Mouse (Mus musculus) hindbrain, postnatal 0 days (tissue): ENCODE measurements at regions not wholly inside any gene's neighbourhood (a gene's known extent, or its start where the extent isn't known, plus 50 kb on each side); places are given as distances from the start of the nearest gene placed in this dataset.

ENCODE experiments used
- ATAC-seq: fragments of 200-750 bp; cut with Nextera tagmentation; 2 replicates; pipeline ENCODE4 v1.8.0; 2017; ENCODE audit warnings: mild to moderate bottlenecking, moderate TSS enrichment, moderate library complexity
- DNase-seq: peaks from one replicate; pipeline ENCODE4 v3.0.0-alpha.2; 2015; ENCODE audit warnings: low spot score
- H3K27ac ChIP-seq: fragments of 300-500 bp; sonication (generic); 2 replicates; pipeline ENCODE4 v1.5.1; 2014; ENCODE audit warnings: mild to moderate bottlenecking
- H3K27me3 ChIP-seq: fragments of 300-500 bp; sonication (generic); 2 replicates; pipeline ENCODE4 v1.6.1; 2014; ENCODE audit warnings: low read length, mixed read lengths; ENCODE audit not compliant: insufficient read depth
- H3K36me3 ChIP-seq: fragments of 300-500 bp; sonication (generic); 2 replicates; pipeline ENCODE4 v1.6.1; 2014; ENCODE audit warnings: low read length, mixed read lengths; ENCODE audit not compliant: insufficient read depth
- H3K4me1 ChIP-seq: fragments of 300-500 bp; sonication (generic); 2 replicates; pipeline ENCODE4 v1.6.1; 2014; ENCODE audit warnings: antibody characterized with exemption, low read length, mixed read lengths; ENCODE audit not compliant: insufficient read depth
- H3K4me2 ChIP-seq: fragments of 300-500 bp; sonication (generic); 2 replicates; pipeline ENCODE4 v1.6.1; 2014; ENCODE audit warnings: low read depth, mild to moderate bottlenecking, low read length, moderate library complexity, mixed read lengths
- H3K4me3 ChIP-seq: fragments of 300-500 bp; sonication (generic); 2 replicates; pipeline ENCODE4 v1.5.1; 2014; ENCODE audit warnings: low read length
- H3K9ac ChIP-seq: fragments of 300-500 bp; sonication (generic); replicated peaks from 2 replicates; pipeline ENCODE4 v1.6.1; 2014; ENCODE audit warnings: mild to moderate bottlenecking, low read length, moderate library complexity, mixed read lengths
- H3K9me3 ChIP-seq: fragments of 300-500 bp; sonication (generic); 2 replicates; pipeline ENCODE4 v1.6.1; 2016; ENCODE audit warnings: low read length, mixed read lengths
- CTCF ChIP-seq: IDR thresholded peaks from 2 replicates; pipeline ENCODE4 v1.5.1; 2016; ENCODE audit warnings: antibody characterized with exemption, control low read depth, low read depth
- WGBS: fragments of 180-500 bp; shearing (Covaris S2); extraction: QIAGEN DNeasy Blood & Tissue Kit; methylation state at CpG from one replicate; pipeline ENCODE4 v1.1.7; 2014; 5-methylcytosine and 5-hydroxymethylcytosine counted together

GRCm38 (mm10) chr15:51592511-51593498 is 2291.9 kb upstream of the Gm7489 start:
- DNase-seq: peak; percentile 3
- peak; percentile 43; the same call in 1 of the 2 replicates for ATAC-seq
- no peaks in the 10 kb centered on the region; the same call in 1 of the 2 replicates for H3K4me1 ChIP-seq
- H3K9ac ChIP-seq: no peak overlapping the region
- WGBS: 79% methylated on average over 13 of the region's 13 CpGs
- no peak overlapping the region for H3K4me2 ChIP-seq
- H3K27me3 ChIP-seq: no peaks in the 10 kb centered on the region; the same call in 1 of the 2 replicates
- no peaks in the 10 kb centered on the region for H3K36me3 ChIP-seq
- no peak for TF ChIP-seq CTCF
- H3K4me3 ChIP-seq: no peak overlapping the region
- H3K9me3 ChIP-seq: no peaks in the 10 kb centered on the region
- no peak overlapping the region for H3K27ac ChIP-seq

GRCm38 (mm10) chr15:51594060-51594459 is 2290.6 kb upstream of the Gm7489 start:
- DNase-seq: no peak
- no peak for TF ChIP-seq CTCF

GRCm38 (mm10) chr15:51595655-51596054 is 2289.1 kb upstream of the Gm7489 start:
- no peaks in the 10 kb centered on the region for H3K27me3 ChIP-seq
- H3K4me1 ChIP-seq: no peaks in the 10 kb centered on the region; the same call in 1 of the 2 replicates
- peak; percentile 38 for DNase-seq
- no peak overlapping the region for H3K4me3 ChIP-seq
- 80% methylated on average over 1 of the region's 1 CpGs for WGBS
- H3K9ac ChIP-seq: no peak overlapping the region
- peak; percentile 72 for TF ChIP-seq CTCF
- H3K4me2 ChIP-seq: no peak overlapping the region
- H3K9me3 ChIP-seq: no peaks in the 10 kb centered on the region
- H3K36me3 ChIP-seq: no peaks in the 10 kb centered on the region
- peak; percentile 21; the same call in 1 of the 2 replicates for ATAC-seq
- H3K27ac ChIP-seq: no peak overlapping the region

More at GRCm38 (mm10) chr15:51594060-51594459, 2290.6 kb upstream of the Gm7489 start:
- Histone ChIP-seq H3K27ac (no peak overlapping the region), H3K27me3 (no peaks in the 10 kb centered on the region; the same call in 1 of the 2 replicates), H3K4me2 (no peak overlapping the region), H3K36me3 (no peaks in the 10 kb centered on the region), H3K9me3 (no peaks in the 10 kb centered on the region), H3K9ac (no peak overlapping the region), H3K4me3 (no peak overlapping the region), H3K4me1 (no peaks in the 10 kb centered on the region; the same call in 1 of the 2 replicates)
- WGBS: 76% methylated on average over 5 of the region's 5 CpGs
- ATAC-seq: no peak

GRCm38 (mm10) chr15:51597841-51598240 is 2286.9 kb upstream of the Gm7489 start:
- WGBS: 84% methylated on average over 3 of the region's 3 CpGs
- Histone ChIP-seq H3K27me3 (no peaks in the 10 kb centered on the region), H3K4me2 (no peak overlapping the region), H3K9ac (no peak overlapping the region), H3K27ac (no peak overlapping the region), H3K4me3 (no peak overlapping the region), H3K4me1 (0 out of 2 replicates have a peak, but pooled peaks cover 3% of the 10 kb centered on the region), H3K9me3 (no peaks in the 10 kb centered on the region), H3K36me3 (no peaks in the 10 kb centered on the region)
- no peak for TF ChIP-seq CTCF
- DNase-seq (no peak), ATAC-seq (no peak)

GRCm38 (mm10) chr15:51601128-51601855 is 2283.4 kb upstream of the Gm7489 start:
- Histone ChIP-seq H3K9me3 (no peaks in the 10 kb centered on the region), H3K27me3 (no peaks in the 10 kb centered on the region), H3K4me3 (no peak overlapping the region), H3K4me1 (0 out of 2 replicates have a peak, but pooled peaks cover 3% of the 10 kb centered on the region), H3K9ac (no peak overlapping the region), H3K27ac (no peak overlapping the region), H3K36me3 (no peaks in the 10 kb centered on the region), H3K4me2 (no peak overlapping the region)
- no peak for DNase-seq
- ATAC-seq: no peak; the same call in 1 of the 2 replicates
- no peak for TF ChIP-seq CTCF
- WGBS: 38% methylated on average over 10 of the region's 10 CpGs

GRCm38 (mm10) chr15:51621455-51621854 is 2263.3 kb upstream of the Gm7489 start:
- no peaks in the 10 kb centered on the region for H3K9me3 ChIP-seq
- no peaks in the 10 kb centered on the region for H3K27me3 ChIP-seq
- no peak for DNase-seq
- WGBS: 91% methylated on average over 6 of the region's 6 CpGs
- H3K4me2 ChIP-seq: no peak overlapping the region
- H3K36me3 ChIP-seq: no peaks in the 10 kb centered on the region
- no peaks in the 10 kb centered on the region for H3K4me1 ChIP-seq
- H3K9ac ChIP-seq: no peak overlapping the region
- ATAC-seq: no peak
- H3K4me3 ChIP-seq: no peak overlapping the region
- TF ChIP-seq CTCF: no peak
- H3K27ac ChIP-seq: no peak overlapping the region
